Mouse (Mus musculus): ENCODE measurements around the gene Gm20388.

- TF ChIP-seq TAL1 (IDR thresholded peaks at IDR 0.05; ENCODE audit: low read length) (no peak), GATA1 (IDR thresholded peaks at IDR 0.05; ENCODE audit: low read length) (no peak)
Measured at GRCm38 (mm10) chr8:122011066-122011588, 2100.5 kb downstream of the Gm20388 start.

Measured in erythroblast, embryonic 14.5 days (primary cell).